Mouse (Mus musculus) adipocyte (in vitro differentiated cells): ENCODE data around the gene Ppm1h.
A peak's percentile ranks its signal among the peaks of the same experiment; 100 is the strongest.

Experiments
- DNase-seq: peaks from one replicate; pipeline ENCODE4 v3.0.0-alpha.2; 2016; ENCODE audit warnings: low spot score

The Ppm1h gene

DNA sequence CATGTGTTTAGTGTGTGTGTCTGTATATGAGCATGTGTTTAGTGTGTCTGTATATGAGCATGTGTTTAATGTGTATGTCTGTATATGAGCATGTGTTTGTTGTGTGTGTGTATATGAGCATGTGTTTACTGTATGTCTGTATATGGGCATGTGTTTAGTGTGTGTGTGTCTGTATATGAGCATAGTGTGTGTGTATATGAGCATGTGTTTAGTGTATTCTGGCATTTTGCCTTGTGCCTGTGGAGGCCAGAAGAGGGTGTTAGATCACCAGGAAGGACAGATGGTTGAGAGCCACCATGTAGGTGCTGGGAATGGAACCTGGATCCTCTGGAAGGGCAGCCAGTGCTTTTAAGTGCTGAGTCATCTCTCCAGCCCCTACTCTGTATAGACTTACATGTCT is 300.8 kb downstream of the Ppm1h start:
- DNase-seq = no peak

DNA sequence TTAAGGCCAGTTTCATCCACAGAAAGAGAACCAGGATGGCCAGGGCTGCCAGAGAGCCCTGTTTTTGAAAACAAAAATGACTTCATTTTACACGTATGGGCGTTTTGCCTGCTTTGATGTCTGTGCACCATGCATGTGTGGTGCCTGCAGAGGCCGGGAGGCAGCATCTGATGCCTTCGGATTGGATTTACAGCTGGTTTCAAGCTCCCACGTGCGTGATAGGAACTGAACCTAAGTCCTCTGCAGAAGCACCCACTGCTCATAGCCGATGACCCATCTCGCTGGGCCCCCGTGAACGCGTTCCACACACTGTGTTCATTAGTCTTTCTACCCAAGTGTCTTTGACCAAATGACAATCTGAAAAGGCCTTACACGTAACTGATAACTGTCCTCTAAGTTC is 301.6 kb downstream of the Ppm1h start:
- DNase-seq = no peak

DNA sequence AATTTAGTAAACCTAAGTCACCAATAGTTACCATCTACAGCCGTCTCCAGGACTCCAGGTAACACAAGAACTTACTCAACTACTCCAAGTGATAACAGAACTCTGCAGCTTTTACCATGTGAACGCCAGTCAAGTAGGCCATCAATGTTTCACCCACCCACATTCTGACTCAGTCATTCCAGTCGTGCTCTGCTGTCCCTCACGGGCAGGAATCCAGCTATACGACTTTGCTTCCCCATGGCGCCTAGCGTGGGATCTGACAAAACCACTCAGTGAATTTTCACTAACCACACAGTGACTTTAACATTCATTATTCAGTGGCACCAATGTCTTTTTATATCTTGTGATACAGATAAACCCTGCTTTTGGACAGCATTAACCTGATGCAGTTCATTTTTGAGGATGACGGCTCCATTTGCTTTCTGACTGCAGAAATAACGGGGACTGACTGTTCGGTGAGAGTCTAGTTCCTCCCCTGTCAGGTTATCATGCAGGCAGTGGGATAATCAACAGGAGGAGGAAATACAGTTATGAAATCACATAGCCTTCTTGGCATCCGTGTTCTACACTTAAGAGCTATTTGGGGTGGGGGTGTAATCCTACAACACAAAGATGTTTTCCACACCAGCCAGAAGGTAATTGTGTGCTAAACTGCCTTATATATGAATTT is 304.5 kb downstream of the Ppm1h start:
- peak; percentile 34 for DNase-seq

DNA sequence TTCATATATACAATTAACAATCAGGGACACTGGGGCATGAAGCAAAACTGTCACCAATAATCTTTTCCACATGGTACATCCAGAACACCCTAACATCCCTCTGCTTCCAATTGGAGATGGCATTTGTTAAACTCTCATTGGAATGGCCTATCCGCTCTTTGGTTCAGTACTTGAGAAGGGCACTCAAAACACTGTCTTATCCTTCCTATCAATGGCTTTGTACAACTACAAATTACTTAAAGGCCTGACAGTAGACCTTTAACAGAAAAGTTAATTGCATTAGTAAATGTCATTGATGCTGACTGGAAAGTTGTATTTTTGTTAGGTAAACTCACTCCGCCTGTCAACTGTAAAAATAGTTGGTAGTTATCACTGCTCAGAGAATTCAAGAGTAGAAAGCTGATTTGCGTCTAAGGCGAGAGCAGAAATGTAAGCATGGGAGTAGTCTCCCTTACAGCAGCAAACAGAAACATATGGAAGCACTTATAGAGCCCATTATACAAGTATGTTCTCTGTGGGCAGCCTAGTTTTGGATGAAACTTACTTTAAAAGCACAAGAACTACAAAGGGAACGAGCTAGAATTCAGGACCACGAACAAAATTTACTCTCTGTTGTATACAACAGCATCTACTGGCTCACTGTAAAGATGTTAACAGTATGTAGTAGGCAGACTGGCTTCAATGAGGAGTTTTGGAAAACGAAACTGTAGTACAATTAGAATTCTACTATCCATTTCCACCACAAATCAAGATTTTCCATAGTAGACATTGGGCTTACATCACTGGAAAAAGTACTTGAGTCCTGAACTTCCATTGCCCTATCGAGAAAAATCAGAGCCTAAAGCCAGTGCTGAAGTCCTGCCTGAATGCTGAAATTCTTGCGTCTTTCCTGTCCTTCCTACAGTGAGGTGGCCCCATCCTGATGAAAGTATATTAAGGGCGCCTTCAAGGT is 305.3 kb downstream of the Ppm1h start:
- peak; percentile 34 for DNase-seq

DNA sequence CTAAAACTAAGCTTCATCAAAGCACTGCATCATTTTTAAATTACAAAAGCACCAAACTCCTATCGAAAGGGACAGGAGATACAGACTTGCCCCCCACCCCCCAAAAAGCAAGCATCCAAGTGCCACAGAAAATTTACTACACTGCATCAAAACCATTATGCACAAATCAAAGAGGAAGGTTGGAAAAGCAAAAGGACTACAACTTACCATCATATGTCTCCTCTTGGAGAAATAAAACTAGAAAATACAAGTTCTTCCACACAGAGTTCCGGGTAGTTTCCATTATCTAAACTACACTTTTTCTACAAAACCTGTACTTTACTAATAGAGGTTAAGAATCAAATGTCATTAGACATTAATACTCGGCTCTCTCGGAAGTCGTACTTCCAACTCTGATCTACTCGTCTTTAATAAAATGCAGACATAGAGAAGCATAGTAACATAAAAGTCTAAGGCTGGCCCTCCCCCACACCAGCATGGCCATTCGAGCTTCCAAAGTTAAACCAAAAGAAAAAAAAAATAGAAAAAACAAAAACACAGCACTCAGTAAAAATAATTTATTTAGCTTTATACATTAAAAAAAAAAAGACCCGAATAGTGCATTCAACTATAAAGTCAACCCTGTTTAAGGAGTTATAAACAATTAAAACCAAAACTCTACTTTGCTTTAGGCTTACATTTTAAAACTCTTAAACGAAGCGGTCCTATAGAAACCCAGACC is 306.1 kb downstream of the Ppm1h start:
- DNase-seq = peak; percentile 30

DNA sequence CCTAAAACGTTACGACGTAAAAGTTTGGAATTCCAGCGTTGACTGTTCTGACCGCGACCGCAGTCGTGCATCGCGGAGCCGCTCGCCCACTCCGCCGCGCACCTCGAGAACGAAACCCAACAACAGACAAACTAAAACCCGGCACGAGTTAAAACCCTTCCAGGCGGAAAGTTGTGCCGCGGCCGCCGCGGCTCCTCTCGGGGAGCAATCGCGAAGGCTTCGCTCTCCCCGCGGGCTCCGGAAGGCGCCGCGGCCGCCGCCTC is 306.6 kb downstream of the Ppm1h start:
- DNase-seq = peak; percentile 47

DNA sequence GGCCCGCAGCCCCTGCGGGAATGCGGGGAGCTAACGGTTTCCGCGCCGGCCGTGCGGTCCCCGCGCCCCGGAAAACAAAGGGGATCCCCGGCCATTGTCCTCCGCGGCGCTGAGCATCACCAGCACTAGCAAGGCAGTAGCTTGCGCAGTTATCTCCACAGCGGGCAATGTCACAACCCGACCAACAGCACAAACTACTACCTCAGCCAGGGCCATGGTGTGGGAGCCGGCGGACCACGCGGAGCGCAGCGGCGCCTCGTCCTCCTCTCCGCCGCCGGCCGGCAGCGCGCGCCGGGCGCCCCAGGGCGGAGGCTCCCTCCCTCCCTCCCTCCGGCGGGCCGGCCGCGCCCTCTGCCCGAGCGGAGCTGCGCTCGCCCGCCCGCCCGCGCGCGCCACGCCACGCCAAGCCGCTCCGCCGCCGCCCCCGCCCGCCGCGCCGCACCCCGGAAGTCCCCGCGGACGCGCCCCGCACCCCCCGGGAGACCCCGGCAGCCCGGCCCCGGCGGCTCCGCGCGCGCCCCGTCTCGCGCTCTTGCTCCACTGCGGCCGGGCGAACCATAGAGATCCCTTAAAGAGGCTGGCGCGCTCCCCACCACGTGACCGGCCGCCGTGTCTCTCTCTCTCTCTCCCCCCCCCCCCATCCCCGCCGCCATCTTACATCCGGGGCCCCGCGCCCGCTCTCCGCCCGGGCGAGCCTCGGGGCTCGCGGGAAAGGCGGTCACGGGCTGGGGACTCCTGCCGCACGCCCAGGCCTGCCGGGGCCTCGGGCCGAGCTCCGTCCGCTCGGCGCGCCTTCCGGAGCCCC is 307.2 kb downstream of the Ppm1h start:
- DNase-seq = peak; percentile 77

DNA sequence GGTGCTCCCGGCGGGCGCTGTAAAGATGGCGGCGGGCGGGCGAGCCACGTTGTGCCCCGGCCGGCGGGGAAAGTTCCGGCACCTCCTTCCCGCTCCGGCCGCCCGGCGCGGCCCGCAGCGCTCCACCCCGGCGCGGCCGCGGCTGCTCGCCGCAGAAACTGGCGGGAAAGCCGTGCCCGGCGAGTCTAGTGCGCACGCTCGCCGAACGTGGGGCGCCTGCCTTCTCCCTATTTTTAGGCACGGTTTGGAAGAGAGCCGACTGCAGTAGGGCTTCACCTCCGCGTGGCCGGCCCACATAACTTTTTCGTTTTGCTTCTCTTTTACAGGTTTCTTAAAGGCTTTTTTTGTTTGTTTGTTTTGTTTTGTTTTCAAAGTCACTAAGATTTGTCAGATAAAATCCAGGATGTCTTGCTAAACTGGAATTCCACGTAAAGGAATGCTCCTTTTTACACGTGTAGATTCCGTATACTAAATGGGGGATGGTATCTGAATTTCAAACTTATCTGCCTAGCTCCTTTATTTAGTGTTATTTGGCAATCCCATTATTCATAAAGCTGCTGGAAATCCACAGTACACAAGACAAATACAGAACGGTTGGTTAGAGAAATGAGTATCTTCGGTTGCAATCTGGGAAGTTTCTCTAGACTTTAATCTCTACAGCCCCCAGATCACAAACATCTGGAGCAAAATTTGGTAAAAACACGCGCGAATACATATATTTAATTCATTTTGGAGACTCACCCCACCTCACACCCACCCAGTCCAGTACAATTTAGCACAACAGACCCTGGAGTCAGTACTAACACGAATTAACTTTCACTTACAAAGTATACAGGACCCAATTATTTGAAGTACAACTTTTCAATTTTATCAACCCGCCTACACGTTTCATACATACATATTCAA is 308.0 kb downstream of the Ppm1h start:
- peak; percentile 75 for DNase-seq

DNA sequence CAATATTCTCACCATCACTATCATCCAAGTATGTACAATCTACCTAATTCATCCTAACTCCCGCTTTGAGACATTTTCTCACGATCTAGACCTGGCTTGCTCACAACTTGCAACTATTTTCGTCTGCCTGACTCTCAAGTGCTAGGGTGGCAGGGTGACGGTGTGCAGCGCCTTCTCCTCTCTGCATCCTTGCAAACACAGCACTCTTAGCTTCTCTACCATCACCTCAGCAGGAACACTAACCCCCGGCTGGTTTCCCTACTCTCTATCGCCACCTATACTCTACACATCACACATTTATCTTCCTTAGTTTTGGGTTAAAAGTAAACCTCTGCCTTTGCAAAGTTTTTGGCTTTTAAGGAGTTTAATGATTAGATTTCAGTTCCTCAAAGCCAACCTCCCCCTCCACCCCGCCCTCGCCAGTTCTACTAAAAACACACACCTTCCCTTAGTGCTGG is 309.1 kb downstream of the Ppm1h start:
- DNase-seq = peak; percentile 56

DNA sequence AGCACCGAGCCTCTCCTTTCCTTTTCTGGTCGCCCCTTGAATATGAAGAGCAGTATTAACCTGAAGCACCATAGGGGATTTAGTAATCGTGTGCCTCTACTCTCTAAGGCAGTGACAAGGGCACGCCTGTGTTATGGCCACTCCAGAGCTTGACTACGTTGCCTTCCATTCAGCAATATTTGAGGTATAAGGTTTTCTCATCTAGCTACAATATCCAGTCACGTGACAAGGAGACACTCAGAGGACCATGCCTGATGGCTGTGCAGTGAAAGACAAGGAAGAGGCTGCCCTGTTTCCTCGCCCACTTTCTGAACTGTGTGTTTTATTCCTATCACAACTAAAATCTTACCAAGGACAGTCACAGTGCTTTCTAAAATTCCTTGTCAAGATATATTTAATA is 309.8 kb downstream of the Ppm1h start:
- DNase-seq = no peak

DNA sequence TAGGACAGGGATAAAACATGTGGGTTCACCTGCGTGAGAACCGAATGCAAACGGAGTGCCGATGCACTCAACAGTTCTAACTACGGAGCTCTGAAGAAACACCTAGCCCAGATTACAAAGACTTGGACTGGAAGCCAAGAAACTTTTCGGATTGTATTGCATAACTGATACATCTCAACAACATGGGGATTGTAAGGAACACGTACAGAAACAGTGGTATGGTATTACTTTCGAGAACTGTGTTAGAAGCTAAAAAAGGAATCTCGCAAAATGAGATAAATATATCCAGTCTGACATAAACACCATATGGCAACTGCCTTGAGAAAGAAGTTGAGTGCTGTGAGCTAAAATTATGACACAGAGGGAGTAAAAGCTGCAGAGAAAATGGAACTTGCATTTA is 311.4 kb downstream of the Ppm1h start:
- no peak for DNase-seq

DNA sequence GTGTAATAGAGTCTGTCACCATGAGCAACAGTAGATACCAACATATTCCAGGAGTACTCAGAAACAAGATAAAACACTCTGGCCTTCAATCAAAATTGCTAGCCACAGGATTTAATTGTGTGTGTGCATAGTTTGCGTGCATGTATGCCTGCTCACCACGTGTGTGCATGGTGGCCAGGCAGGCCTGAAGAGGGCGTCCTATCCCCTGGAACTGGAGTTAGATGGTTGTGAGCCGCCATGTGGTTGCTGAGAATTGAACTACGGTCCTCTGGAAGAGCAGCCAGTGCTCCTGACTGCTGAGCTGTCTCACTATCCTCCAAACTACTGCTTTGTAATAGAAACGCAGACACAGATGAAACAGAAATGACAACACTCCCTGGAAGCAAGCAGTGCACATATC is 312.0 kb downstream of the Ppm1h start:
- DNase-seq = no peak

DNA sequence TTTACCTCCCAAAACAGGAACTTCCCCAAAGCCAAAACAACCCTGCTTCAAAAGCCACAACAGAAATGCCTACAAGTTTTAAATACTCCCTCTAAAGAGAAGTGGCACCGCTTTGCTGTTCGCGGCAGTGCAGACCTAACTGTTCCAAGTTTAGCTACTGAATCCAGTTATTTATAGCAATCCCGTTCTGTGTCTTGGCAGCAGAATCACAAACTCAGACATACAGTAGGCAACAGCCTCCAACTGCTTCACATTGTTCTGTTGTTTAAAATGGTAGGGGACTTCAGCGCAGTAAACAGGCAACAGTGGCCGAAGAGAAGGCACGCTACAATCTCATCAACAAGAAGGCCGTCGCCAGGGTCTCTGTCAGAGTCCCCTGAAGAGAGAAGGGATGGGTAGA is 312.5 kb downstream of the Ppm1h start:
- DNase-seq = peak; percentile 56

DNA sequence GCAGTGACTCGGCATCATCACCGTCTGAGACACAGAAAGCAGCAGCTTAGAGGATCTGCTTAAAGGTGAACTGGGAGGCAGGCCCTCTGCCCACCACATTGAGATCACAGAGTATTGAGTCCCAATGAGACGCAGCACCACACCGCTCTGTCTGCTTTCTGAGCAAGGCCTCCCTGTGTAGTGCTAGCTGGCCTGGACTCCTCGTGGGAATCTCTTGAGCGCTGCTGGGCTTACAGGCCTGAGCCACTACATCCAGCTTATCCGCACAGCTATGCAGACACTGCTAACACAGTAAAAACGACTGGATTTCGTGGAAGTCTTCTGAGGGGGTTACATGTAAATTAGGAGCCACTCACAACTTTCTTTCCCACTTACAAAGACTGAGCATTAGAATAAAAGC is 313.1 kb downstream of the Ppm1h start:
- DNase-seq = no peak

DNA sequence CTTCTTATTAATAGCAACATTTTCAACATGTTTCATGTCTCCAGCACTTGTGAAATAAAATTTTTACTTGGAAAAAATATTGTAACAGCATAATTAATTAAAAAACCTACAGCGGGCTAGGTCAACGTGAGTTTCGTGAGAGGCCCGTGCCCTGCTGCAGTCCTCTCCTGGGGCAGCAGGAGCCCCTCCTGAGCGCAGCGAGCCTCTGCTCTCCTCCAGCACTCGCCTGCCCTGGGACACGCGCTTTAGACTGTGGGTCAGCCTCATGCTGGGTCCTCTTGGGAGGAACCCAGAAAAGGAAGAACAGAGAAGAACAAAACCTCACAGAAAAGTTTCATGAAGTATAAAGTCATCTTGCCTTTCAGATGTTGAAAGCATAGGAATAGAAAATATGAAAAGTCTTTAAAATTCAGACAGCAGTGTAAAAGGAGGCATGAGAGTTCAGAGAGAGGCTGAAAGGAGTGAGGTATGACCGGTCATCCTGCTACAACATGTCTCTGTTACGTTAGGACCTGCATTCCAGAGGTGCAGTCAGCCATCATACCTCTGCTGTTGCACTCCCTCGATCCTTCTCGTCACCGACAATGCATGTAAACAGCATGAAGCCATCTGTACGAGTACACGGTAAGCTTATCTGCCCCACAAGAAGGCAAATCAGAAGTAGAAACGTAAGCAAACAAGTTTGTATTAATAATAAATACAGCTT is 316.0 kb downstream of the Ppm1h start:
- DNase-seq = no peak
